Mouse (Mus musculus): ENCODE data around the gene Olfr2.
A peak's percentile ranks its signal among the peaks of the same experiment; 100 is the strongest.
"Not testable (repeated sequence)": the region's sequence is repeated elsewhere in the genome, so short reads cannot be mapped to it uniquely, and the experiment has no call there.

Olfr2 gene

DNA sequence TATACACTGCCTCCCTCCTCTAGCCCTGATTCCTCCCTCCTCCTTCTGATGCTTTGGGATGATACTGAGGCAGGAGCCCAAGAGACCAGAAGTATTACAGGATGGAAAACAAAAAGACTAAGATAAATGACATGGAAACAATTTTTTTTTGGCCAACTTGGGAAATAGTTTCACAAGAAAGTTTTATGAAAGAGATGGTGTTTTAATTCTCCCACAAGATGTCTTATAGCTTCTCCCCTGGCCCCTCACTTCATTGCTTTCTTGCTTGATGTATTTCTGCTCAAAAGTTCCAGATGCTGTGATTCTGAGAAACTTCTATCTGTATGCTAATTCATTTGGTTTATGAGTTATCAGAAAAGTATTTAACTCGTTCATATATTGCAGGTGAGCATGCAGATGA, at the start of gene Olfr2:
TSS of gene Olfr2 (minus strand) at position 101 of the 400 bp plus-strand sequence.
- no peak for DNase-seq (ENCODE audit: low read depth)

- DNase-seq (ENCODE audit: low read depth) = no peak
These were observed 41.7 kb upstream of the Olfr2 start for GRCm38 (mm10) chr7:107047578-107047977.

DNA sequence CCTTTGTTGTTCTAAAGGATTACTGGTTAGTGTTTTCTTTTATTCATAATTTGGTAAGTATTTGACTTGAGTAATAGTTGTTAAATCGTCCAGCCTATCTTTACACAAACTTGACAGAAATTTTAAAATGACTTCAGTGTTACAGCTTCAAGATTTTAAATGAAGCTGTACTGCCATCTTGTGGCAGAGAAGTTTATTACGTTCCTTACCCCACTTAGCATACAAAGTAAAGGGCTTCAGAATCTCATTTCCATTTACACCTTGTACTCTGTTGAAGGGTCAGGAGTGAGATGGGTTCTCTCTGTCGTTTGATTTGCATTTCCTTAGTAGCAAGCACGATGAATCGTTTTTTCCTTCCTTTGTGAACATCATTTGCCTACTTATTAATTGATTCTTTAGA, 40.0 kb upstream of the Olfr2 start:
- DNase-seq (ENCODE audit: low read depth) = peak; percentile 35

DNA sequence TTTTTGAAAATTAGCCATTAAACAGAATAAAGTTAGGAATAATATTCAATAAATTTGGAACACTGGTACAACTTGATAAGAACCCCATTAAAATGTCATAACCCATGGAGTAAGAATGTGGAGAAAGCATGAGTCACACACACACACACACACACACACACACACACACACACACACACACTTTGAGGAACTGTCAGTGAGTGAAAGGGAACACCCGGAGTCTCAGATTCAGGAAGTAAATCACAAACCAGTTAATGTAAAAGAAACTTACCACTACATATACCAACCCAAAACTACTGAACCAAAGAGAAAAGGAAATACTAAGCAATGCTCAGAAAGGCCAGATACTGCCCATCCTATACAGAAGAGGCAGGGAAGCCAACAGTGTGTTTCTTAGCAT, 38.5 kb upstream of the Olfr2 start:
- DNase-seq (ENCODE audit: low read depth) = no peak

- DNase-seq (ENCODE audit: low read depth) = no peak
These were observed 37.3 kb upstream of the Olfr2 start for GRCm38 (mm10) chr7:107043136-107043535.

DNA sequence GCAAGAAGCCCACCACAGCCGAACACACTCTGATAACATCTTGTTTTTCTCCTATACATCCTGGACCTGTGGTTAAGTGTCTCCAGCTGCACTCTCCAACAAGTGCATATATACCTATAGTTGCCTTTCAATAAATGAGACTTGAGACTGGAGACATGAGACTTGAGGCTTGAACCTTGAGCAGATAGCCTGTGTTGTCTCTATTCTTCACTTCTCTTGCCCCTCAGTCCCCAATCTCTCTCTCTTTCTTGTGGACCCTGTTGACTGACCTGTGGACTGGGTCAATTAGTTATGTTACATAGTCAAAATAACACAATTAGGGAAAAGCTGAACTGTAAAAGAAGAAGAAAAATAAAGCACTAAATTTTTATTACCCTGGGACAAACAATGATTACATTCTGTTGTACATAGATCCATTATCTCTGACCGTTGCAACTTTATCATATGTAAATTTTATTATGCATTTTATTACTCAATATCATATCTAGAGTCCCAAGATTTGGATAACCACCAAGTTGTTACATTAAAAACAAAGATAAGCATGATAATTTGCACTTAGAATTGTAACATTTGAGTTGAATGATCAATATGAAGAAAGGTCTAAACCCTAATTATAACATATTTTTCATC, 34.2 kb upstream of the Olfr2 start:
- no peak for DNase-seq (ENCODE audit: low read depth)

- no peak for DNase-seq (ENCODE audit: low read depth)
These were observed 25.0 kb upstream of the Olfr2 start, which contains the start of gene Olfr713 for GRCm38 (mm10) chr7:107030874-107031273. Gene Olfr713 (plus strand): TSS chr7:107031174.

- DNase-seq (ENCODE audit: low read depth) = no peak
These were observed 1.7 kb downstream of the Olfr2 start for GRCm38 (mm10) chr7:107004169-107004568.

- no peak for DNase-seq (ENCODE audit: low read depth)
These were observed 5.1 kb downstream of the Olfr2 start for GRCm38 (mm10) chr7:107000798-107001197.

DNA sequence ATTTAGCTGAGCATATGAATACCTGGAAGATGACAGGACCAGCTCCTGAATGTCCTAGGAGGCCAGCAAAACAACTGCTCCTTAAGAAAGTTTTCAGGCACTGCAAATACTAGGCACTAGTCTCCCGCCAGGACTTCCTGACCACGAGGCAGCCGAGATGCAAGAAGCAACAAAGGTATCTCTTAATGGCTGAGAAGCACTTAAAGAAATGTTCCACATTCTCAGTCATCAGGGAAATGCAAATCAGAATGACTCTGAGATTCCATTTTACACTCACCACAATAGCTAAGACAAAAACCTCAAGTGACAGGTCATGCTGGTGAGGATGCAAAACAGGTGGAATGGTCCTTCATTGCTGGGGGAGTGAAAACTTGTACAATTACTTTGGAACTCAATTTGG, 20.6 kb downstream of the Olfr2 start:
- DNase-seq (ENCODE audit: low read depth) = no peak

DNA sequence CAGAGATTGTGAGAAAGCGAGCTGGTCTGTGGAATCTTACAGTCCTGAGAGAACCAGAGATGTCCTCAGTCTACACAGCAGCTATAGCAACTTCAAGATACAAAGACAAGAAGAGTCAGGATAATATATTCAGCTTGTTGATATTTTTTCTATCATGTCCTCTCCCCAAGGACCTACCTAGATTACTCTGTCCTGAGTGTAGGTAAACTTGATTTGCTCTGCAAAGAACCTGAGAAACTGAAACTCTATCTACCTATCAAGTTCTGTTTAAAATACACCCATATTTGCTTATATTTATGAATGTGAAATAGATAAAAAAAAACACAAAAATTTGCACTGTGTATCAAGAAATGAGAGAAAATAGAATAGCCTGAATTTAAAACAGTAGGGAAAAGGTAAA, 30.5 kb downstream of the Olfr2 start, which contains the start of gene Olfr711:
TSS of gene Olfr711 (minus strand) at position 101 of the 400 bp plus-strand sequence.
- no peak for DNase-seq (ENCODE audit: low read depth)

GRCm38 (mm10) chr7:106967503-106967902, 38.4 kb downstream of the Olfr2 start:
- DNase-seq (ENCODE audit: low read depth) = not testable (repeated sequence)

DNA sequence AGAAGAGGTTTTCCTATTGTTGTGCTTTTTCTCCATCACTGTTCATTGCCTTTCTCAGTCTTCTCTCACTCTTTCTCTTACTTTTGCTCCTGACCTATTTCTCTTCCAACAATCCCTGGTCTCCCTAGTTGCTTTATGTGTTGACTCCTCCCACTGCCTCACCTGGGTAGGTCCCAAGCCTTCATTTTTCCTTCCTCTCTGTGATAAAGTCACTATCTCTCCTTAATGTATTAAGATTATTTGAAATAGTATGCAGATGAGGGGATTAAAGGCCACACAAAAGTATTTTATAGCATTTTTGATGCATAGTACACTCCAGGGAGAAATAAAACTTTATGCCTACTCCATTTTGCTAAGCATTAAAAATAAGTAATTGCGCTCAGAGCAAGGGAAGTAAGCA, 42.0 kb downstream of the Olfr2 start, which contains the start of gene Olfr6:
TSS of gene Olfr6 (minus strand) at position 101 of the 400 bp plus-strand sequence.
- no peak for DNase-seq (ENCODE audit: low read depth)

DNA sequence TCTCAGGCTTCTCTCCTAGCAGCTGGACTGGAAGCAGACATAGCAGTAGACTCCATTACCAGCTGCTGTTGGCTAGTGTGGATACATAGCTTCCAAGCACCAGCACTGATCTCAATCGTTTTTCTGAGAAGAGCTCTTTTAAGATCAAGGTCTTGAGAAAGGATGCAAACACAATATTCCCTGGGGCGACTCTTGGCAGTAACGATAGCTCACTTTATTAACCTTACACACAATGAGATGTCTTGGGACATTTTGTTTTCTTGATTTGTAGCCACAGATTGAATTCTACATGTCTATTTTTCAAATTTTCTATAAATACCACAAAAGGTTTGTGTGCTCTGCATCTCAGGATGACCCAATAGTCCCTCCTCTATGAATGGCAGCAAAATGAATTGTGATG, 57.7 kb downstream of the Olfr2 start, which contains the start of gene Olfr710:
TSS of gene Olfr710 (minus strand) at position 101 of the 400 bp plus-strand sequence.
- DNase-seq (ENCODE audit: low read depth) = no peak

Measured in c-Kit-positive CD71-positive TER-119-negative erythroid progenitor cells, embryonic 14.5 days (primary cell).